Mouse (Mus musculus): Measurements from ENCODE around the gene Gm13285.
"Not testable (repeated sequence)": the region's sequence is repeated elsewhere in the genome, so short reads cannot be mapped to it uniquely, and the experiment has no call there.

GRCm38 (mm10) chr4:88761776-88762175 is 37.7 kb upstream of the Gm13285 start:
- TF ChIP-seq CTCF (IDR thresholded peaks at IDR 0.05), result peak; percentile 31; the same call in 1 of the 2 replicates
- not testable (repeated sequence) for TF ChIP-seq POLR2A (IDR thresholded peaks at IDR 0.05; ENCODE audit: insufficient read depth, low read depth, low read length)
